ENCODE assay signal across 8 mouse cellular contexts in the genomic region with DNA sequence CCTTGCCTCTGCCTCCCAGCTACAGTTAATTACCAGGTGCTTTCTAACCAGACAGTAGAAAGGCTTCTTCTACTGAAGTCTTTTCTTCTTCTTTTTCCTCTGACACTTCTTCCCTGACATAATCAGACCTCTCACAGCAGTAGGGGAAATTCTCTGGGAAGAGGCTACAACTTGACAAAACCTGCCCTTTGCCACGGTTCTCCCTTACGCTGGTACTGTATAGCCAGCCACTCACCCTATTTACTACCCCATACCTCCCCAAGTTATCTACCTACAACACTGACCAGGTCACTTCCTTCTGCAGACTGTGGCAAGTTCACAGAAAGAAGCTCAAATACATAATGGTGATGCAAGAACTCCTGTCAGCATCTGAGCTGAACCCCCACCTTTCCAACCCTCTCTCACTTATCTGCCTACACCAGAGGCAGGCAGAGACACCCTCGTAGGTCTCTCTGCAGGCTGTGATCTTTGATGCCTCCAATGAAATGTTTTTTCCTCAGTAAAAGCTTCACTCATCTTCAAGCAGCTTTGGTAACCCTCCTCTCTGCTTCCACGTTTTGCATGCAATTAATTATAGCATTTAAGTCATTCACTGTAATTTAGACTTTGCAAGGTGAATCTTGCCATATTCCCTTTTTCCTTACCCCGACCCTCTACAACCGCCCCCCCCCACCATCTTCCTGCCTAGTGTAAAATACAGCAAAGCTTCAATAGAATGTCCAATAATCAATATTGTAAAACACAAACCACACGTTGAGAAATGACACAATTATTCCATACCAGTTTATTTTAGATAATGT. TPM values are rescaled to one million over a fixed set of nuclear protein-coding genes. Genes with fewer than 3 reads are reported as not detected.
DNase-seq lines count a peak whose midpoint lies in the region; ATAC-seq lines count a peak whose summit lies in the region.
"Had no signal": no experiment of that assay in that cellular context is flagged by ENCODE, and none has a peak within 500 bp of the region (broad histone marks: within the 10 kb centered on the region; RNA-seq: fewer than 3 reads in every experiment).

No protein-coding gene starts in this region.

- no peak for ATAC-seq in neural tube, embryonic 11.5 days (ENCODE audit: insufficient read depth, low FRiP score, low TSS enrichment)
- peak; percentile 71 for ATAC-seq in erythroblast, adult 5-6 weeks (replicated peaks; ENCODE audit: low FRiP score, poor library complexity, severe bottlenecking)
- peak; percentile 48 for ATAC-seq in liver, embryonic 16.5 days (ENCODE audit: low read depth)

- H3K9me3 ChIP-seq in neural tube, embryonic 11.5 days (ENCODE audit: control insufficient read depth, low read length) = no peaks in the 10 kb centered on the region
- H3K9me3 ChIP-seq in liver, embryonic 16.5 days (replicated peaks; ENCODE audit: control insufficient read depth, low read length) = no peaks in the 10 kb centered on the region

- H3K27ac ChIP-seq in neural tube, embryonic 11.5 days (ENCODE audit: low read depth, low read length) = no peak overlapping the region
- H3K27ac ChIP-seq in liver, embryonic 16.5 days (ENCODE audit: low read length) = peak overlapping the region; percentile 95

- H3K9ac ChIP-seq in neural tube, embryonic 11.5 days (ENCODE audit: low read length) = no peak overlapping the region
- peak overlapping the region; percentile 63 for H3K9ac ChIP-seq in liver, embryonic 16.5 days (ENCODE audit: low read depth, low read length)

- no peaks in the 10 kb centered on the region for H3K27me3 ChIP-seq in neural tube, embryonic 11.5 days (ENCODE audit: control insufficient read depth, insufficient read depth, low read length)
- no peaks in the 10 kb centered on the region for H3K27me3 ChIP-seq in liver, embryonic 16.5 days (ENCODE audit: control insufficient read depth, insufficient read depth, low read depth, low read length)

- H3K4me3 ChIP-seq in neural tube, embryonic 11.5 days (ENCODE audit: low read depth, low read length) = peak overlapping the region; percentile 10; the same call in 1 of the 2 replicates
- peak overlapping the region; percentile 62 for H3K4me3 ChIP-seq in liver, embryonic 16.5 days (ENCODE audit: low read depth, low read length)

- 52% methylated on average over 7 of the region's 7 CpGs for WGBS in neural tube, embryonic 11.5 days
- 15% methylated on average over 7 of the region's 7 CpGs for WGBS in liver, embryonic 16.5 days (ENCODE audit: insufficient replicate concordance)

- H3K4me2 ChIP-seq in neural tube, embryonic 11.5 days (ENCODE audit: low read depth) = peak overlapping the region; percentile 21; the same call in 1 of the 2 replicates
- H3K4me2 ChIP-seq in liver, embryonic 16.5 days (ENCODE audit: low read depth, low read length) = peak overlapping the region; percentile 63

- peaks cover 12% of the 10 kb centered on the region; the same call in 1 of the 2 replicates for H3K4me1 ChIP-seq in neural tube, embryonic 11.5 days (ENCODE audit: control insufficient read depth, insufficient read depth, low read length)
- peaks cover 17% of the 10 kb centered on the region for H3K4me1 ChIP-seq in liver, embryonic 16.5 days (ENCODE audit: control insufficient read depth, low read depth, low read length)

- no peak for DNase-seq in neural tube, embryonic 11.5 days (ENCODE audit: low spot score)
- no peak for DNase-seq in neural tube, embryonic 10.5 days (ENCODE audit: extremely low spot score, low spot score)
- DNase-seq in spleen, postnatal 4 days (ENCODE audit: low spot score in 2 of 2) = peak; percentile 67 to 72
- no peak for DNase-seq in thymus, postnatal 14 days
- DNase-seq in heart, adult 18-20 months = no peak
- DNase-seq: heart, postnatal 36 days had no signal

- H3K36me3 ChIP-seq in neural tube, embryonic 11.5 days (ENCODE audit: control insufficient read depth, insufficient read depth, low read length) = no peaks in the 10 kb centered on the region
- no peaks in the 10 kb centered on the region for H3K36me3 ChIP-seq in liver, embryonic 16.5 days (ENCODE audit: control insufficient read depth, insufficient read depth)

RNA-seq across cellular contexts. Expression of a gene that starts 2.7 kb away (rescaled TPM):
- polyA plus RNA-seq in neural tube, embryonic 11.5 days (2014; fragmentation: Nextera tagmentation; extraction: Ambion mirVana) = 21.3 and 23.6 TPM in 2 replicates
- 401 and 415 TPM in 2 replicates for total RNA-seq in erythroblast, adult 5-6 weeks (2015; ENCODE audit: low replicate concordance)
- 648 and 695 TPM in 2 replicates for total RNA-seq in erythroblast, adult 5-6 weeks (2017; ENCODE audit: low replicate concordance)
- polyA plus RNA-seq in liver, embryonic 16.5 days (2015; fragmentation: Nextera tagmentation; extraction: Ambion mirVana) = 54.4 and 56.6 TPM in 2 replicates
- 10 to 100 TPM; 22.9 to 24.8 TPM for total RNA-seq in heart, adult 18-20 months (2021)

Comparison
In these comparisons a context has a peak if more than half of its experiments do, and no peak if none do; other contexts are left out.
1. DNase-seq: peak in spleen, postnatal 4 days (2 of 2); none in neural tube, embryonic 11.5 days (single experiment), neural tube, embryonic 10.5 days (single experiment), thymus, postnatal 14 days (single experiment) and heart, adult 18-20 months (0 of 2).
2. RNA of a gene that starts 2.7 kb away (total RNA-seq): 401 to 695 TPM in erythroblast, adult 5-6 weeks; 22.9 to 24.8 TPM in heart, adult 18-20 months; every median in the first group is over 10 times any median in the second.